In genomic region chr19:32959844-32960195, GRCm38 (mm10) we compare ENCODE assay signal across 17 mouse cellular contexts.
DNase-seq lines count a peak whose midpoint lies in the region; ATAC-seq and TF ChIP-seq lines count a peak whose summit lies in the region.
"Had no signal": no experiment of that assay in that cellular context is flagged by ENCODE, and none has a peak within 500 bp of the region (broad histone marks: within the 10 kb centered on the region; RNA-seq: fewer than 3 reads in every experiment).

No protein-coding gene starts in this region.

- WGBS in liver, embryonic 11.5 days = 61% methylated on average over 5 of the region's 5 CpGs
- 62% methylated on average over 5 of the region's 5 CpGs for WGBS in stomach, postnatal 0 days

- no peaks in the 10 kb centered on the region for H3K36me3 ChIP-seq in liver, embryonic 11.5 days (ENCODE audit: control insufficient read depth, insufficient read depth, low read length)
- H3K36me3 ChIP-seq in stomach, postnatal 0 days (ENCODE audit: control insufficient read depth, insufficient read depth, low read length) = no peaks in the 10 kb centered on the region
- H3K36me3 ChIP-seq: G1E; limb, embryonic 12.5 days; midbrain, embryonic 13.5 days had no signal

- peak overlapping the region; percentile 45 for H3K4me2 ChIP-seq in liver, embryonic 11.5 days
- H3K4me2 ChIP-seq in stomach, postnatal 0 days (replicated peaks; ENCODE audit: low read depth) = no peak overlapping the region
- H3K4me2 ChIP-seq: forebrain, embryonic 13.5 days; heart, embryonic 11.5 days; limb, embryonic 12.5 days; midbrain, embryonic 13.5 days had no signal

- no peak overlapping the region for H3K4me3 ChIP-seq in liver, embryonic 11.5 days (ENCODE audit: low read depth, low read length)
- H3K4me3 ChIP-seq in stomach, postnatal 0 days (ENCODE audit: low read depth, low read length) = no peak overlapping the region
- H3K4me3 ChIP-seq: forebrain, embryonic 13.5 days; limb, embryonic 12.5 days; midbrain, embryonic 13.5 days had no signal

- ATAC-seq in liver, embryonic 11.5 days (replicated peaks; ENCODE audit: low FRiP score) = peak; percentile 42; the same call in 1 of the 2 replicates
- ATAC-seq in stomach, postnatal 0 days (ENCODE audit: low FRiP score, low TSS enrichment) = peak; percentile 58; the same call in 1 of the 2 replicates
- ATAC-seq: forebrain, embryonic 13.5 days; midbrain, embryonic 13.5 days had no signal

- TF ChIP-seq CTCF in stomach, postnatal 0 days (IDR thresholded peaks at IDR 0.05; ENCODE audit: low read depth) = no peak

- peak; percentile 19 for DNase-seq in retina, postnatal 1 day
- no peak for DNase-seq in retina, embryonic 14.5 days (ENCODE audit: low spot score)
- DNase-seq in kidney, adult 9 months = peak; percentile 83
- no peak for DNase-seq in liver, embryonic 11.5 days (ENCODE audit: low spot score)
- DNase-seq in stomach, postnatal 0 days (ENCODE audit: low spot score) = no peak
- no peak for DNase-seq in testis, postnatal 14 days (ENCODE audit: low spot score)
- DNase-seq in cerebellum, adult 8-10 months = no peak
- DNase-seq in urinary bladder, postnatal 25 days (ENCODE audit: low spot score) = no peak
- DNase-seq: adrenal gland, postnatal 14 days; heart, postnatal 4 days; lung, postnatal 36 days; right cerebral cortex, postnatal 4 days had no signal

- H3K4me1 ChIP-seq in liver, embryonic 11.5 days (replicated peaks; ENCODE audit: control insufficient read depth, insufficient read depth, low read length) = peaks cover 20% of the 10 kb centered on the region
- peaks cover 5% of the 10 kb centered on the region for H3K4me1 ChIP-seq in stomach, postnatal 0 days (replicated peaks; ENCODE audit: control insufficient read depth, insufficient read depth)

- no peak for TF ChIP-seq EP300 in stomach, postnatal 0 days (optimal IDR thresholded peaks at IDR 0.05)

- H3K27me3 ChIP-seq in liver, embryonic 11.5 days (replicated peaks; ENCODE audit: control insufficient read depth, insufficient read depth, low read length) = no peaks in the 10 kb centered on the region
- no peaks in the 10 kb centered on the region for H3K27me3 ChIP-seq in stomach, postnatal 0 days (ENCODE audit: control insufficient read depth, insufficient read depth, low read length)
- H3K27me3 ChIP-seq: forebrain, embryonic 13.5 days had no signal

- H3K9ac ChIP-seq in liver, embryonic 11.5 days (ENCODE audit: low read depth, low read length) = no peak overlapping the region
- no peak overlapping the region for H3K9ac ChIP-seq in stomach, postnatal 0 days (ENCODE audit: low read length)
- H3K9ac ChIP-seq: forebrain, embryonic 13.5 days; limb, embryonic 12.5 days; midbrain, embryonic 13.5 days had no signal

- H3K9me3 ChIP-seq in liver, embryonic 11.5 days (ENCODE audit: control insufficient read depth, low read length) = no peaks in the 10 kb centered on the region
- H3K9me3 ChIP-seq in stomach, postnatal 0 days (ENCODE audit: control insufficient read depth, low read length) = no peaks in the 10 kb centered on the region
- H3K9me3 ChIP-seq: forebrain, embryonic 13.5 days; G1E; limb, embryonic 12.5 days; midbrain, embryonic 13.5 days had no signal

- H3K27ac ChIP-seq in liver, embryonic 11.5 days (ENCODE audit: low read depth, low read length) = no peak overlapping the region
- no peak overlapping the region for H3K27ac ChIP-seq in stomach, postnatal 0 days (replicated peaks)
- H3K27ac ChIP-seq: forebrain, embryonic 13.5 days; limb, embryonic 12.5 days; midbrain, embryonic 13.5 days had no signal

Comparison
In these comparisons a context has a peak if more than half of its experiments do, and no peak if none do; other contexts are left out.
1. DNase-seq: peak in retina, postnatal 1 day (single experiment) and kidney, adult 9 months (single experiment); none in retina, embryonic 14.5 days (single experiment), liver, embryonic 11.5 days (single experiment), stomach, postnatal 0 days (single experiment), testis, postnatal 14 days (single experiment), cerebellum, adult 8-10 months (single experiment) and urinary bladder, postnatal 25 days (single experiment).